In genomic region chr10:5057661-5058060, GRCm38 (mm10) we compare ENCODE assay signal across 32 mouse cellular contexts. TPM values are rescaled to one million over a fixed set of nuclear protein-coding genes. Genes with fewer than 3 reads are reported as not detected.
A peak's percentile ranks its signal among the peaks of the same experiment; 100 is the strongest.
DNase-seq lines count a peak whose midpoint lies in the region; ATAC-seq and TF ChIP-seq lines count a peak whose summit lies in the region.
"Had no signal": no experiment of that assay in that cellular context is flagged by ENCODE, and none has a peak within 500 bp of the region (broad histone marks: within the 10 kb centered on the region; RNA-seq: fewer than 3 reads in every experiment).

No protein-coding gene starts in this region.

- intact Hi-C loops in heart, adult 2 months (cut with DNase I): no loop called here

- H3K9me3 ChIP-seq in heart, embryonic 12.5 days (replicated peaks): no peaks in the 10 kb centered on the region
- no peaks in the 10 kb centered on the region for H3K9me3 ChIP-seq in heart, embryonic 11.5 days (replicated peaks; ENCODE audit: control insufficient read depth, low read length)
- no peaks in the 10 kb centered on the region for H3K9me3 ChIP-seq in heart, embryonic 16.5 days (replicated peaks; ENCODE audit: control insufficient read depth, low read length)
- H3K9me3 ChIP-seq: embryonic facial prominence, embryonic 10.5 days; embryonic facial prominence, embryonic 13.5 days; forebrain, embryonic 12.5 days; forebrain, embryonic 15.5 days; heart, embryonic 10.5 days; hindbrain, embryonic 12.5 days; hindbrain, embryonic 15.5 days; intestine, embryonic 15.5 days had no signal

- H3K4me1 ChIP-seq in heart, embryonic 12.5 days (replicated peaks): peaks cover 24% of the 10 kb centered on the region
- peaks cover 5% of the 10 kb centered on the region; the same call in 1 of the 2 replicates for H3K4me1 ChIP-seq in heart, embryonic 11.5 days (ENCODE audit: control insufficient read depth, insufficient read depth, low read length)
- H3K4me1 ChIP-seq in heart, embryonic 16.5 days (ENCODE audit: control insufficient read depth, insufficient read depth, low read length): peaks cover 19% of the 10 kb centered on the region
- H3K4me1 ChIP-seq in heart, adult 2 months (ENCODE audit: control insufficient read depth, insufficient read depth, low read length): no peaks in the 10 kb centered on the region
- H3K4me1 ChIP-seq: embryonic facial prominence, embryonic 10.5 days; embryonic facial prominence, embryonic 13.5 days; forebrain, embryonic 15.5 days; hindbrain, embryonic 15.5 days; intestine, embryonic 15.5 days had no signal

- no peak for DNase-seq in frontal cortex, postnatal 10 days (ENCODE audit: low spot score in 2 of 2)
- no peak for DNase-seq in heart, adult 2 months
- DNase-seq: adrenal gland, adult 8-10 months; adrenal gland, postnatal 25 days; cerebellum, adult 11-12 months; cerebellum, adult 8-10 months; cerebellum, postnatal 10 days; cerebellum, postnatal 36 days; embryo, embryonic 11 days; gastrocnemius, postnatal 36 days; heart, postnatal 10 days; kidney, adult 11 months; kidney, adult 8-10 months had no signal

- no peak for TF ChIP-seq CTCF in heart, adult 2 months (IDR thresholded peaks at IDR 0.05)

- no peak overlapping the region for H3K9ac ChIP-seq in heart, embryonic 12.5 days
- no peak overlapping the region for H3K9ac ChIP-seq in heart, embryonic 11.5 days (ENCODE audit: low read depth, low read length)
- H3K9ac ChIP-seq in heart, embryonic 16.5 days (ENCODE audit: low read length): no peak overlapping the region
- no peak overlapping the region for H3K9ac ChIP-seq in heart, adult 2 months (ENCODE audit: low read depth, low read length)
- H3K9ac ChIP-seq: embryonic facial prominence, embryonic 13.5 days; forebrain, embryonic 12.5 days; forebrain, embryonic 15.5 days; hindbrain, embryonic 12.5 days; hindbrain, embryonic 15.5 days; intestine, embryonic 15.5 days had no signal

- H3K27me3 ChIP-seq in heart, embryonic 12.5 days (replicated peaks): no peaks in the 10 kb centered on the region
- no peaks in the 10 kb centered on the region for H3K27me3 ChIP-seq in heart, embryonic 11.5 days (ENCODE audit: control insufficient read depth, insufficient read depth, low read length)
- H3K27me3 ChIP-seq in heart, embryonic 16.5 days (ENCODE audit: control insufficient read depth, insufficient read depth, low read length): no peaks in the 10 kb centered on the region
- H3K27me3 ChIP-seq in heart, adult 2 months (ENCODE audit: control insufficient read depth, insufficient read depth, low read length): no peaks in the 10 kb centered on the region
- H3K27me3 ChIP-seq: embryonic facial prominence, embryonic 13.5 days; forebrain, embryonic 12.5 days; forebrain, embryonic 15.5 days; hindbrain, embryonic 12.5 days; hindbrain, embryonic 15.5 days; intestine, embryonic 15.5 days had no signal

- ATAC-seq in frontal cortex, adult (ENCODE audit: low TSS enrichment): peak; percentile 24; the same call in 1 of the 2 replicates
- ATAC-seq in heart, embryonic 12.5 days (ENCODE audit: insufficient number of reproducible peaks, low FRiP score): no peak
- ATAC-seq in heart, embryonic 11.5 days (replicated peaks; ENCODE audit: insufficient number of reproducible peaks, low FRiP score, low TSS enrichment): no peak
- no peak for ATAC-seq in heart, embryonic 16.5 days (replicated peaks; ENCODE audit: extremely low read depth, insufficient read depth, low FRiP score)
- ATAC-seq: activated CD4-positive, CD25-positive, alpha-beta regulatory T cell, adult 4 months; forebrain, embryonic 15.5 days; intestine, embryonic 15.5 days had no signal

- H3K36me3 ChIP-seq in heart, embryonic 12.5 days: peaks cover 48% of the 10 kb centered on the region
- peaks cover 5% of the 10 kb centered on the region; the same call in 1 of the 2 replicates for H3K36me3 ChIP-seq in heart, embryonic 11.5 days (ENCODE audit: control insufficient read depth, insufficient read depth, low read length)
- H3K36me3 ChIP-seq in heart, embryonic 16.5 days (ENCODE audit: control insufficient read depth, insufficient read depth): peaks cover 31% of the 10 kb centered on the region
- peaks cover 16% of the 10 kb centered on the region for H3K36me3 ChIP-seq in heart, adult 2 months (ENCODE audit: control insufficient read depth, insufficient read depth, low read length)
- H3K36me3 ChIP-seq: embryonic facial prominence, embryonic 10.5 days; forebrain, embryonic 12.5 days; forebrain, embryonic 15.5 days; hindbrain, embryonic 12.5 days; intestine, embryonic 15.5 days had no signal

- no peaks in the 10 kb centered on the region for H3K79me2 ChIP-seq in heart, adult 2 months (replicated peaks; ENCODE audit: control insufficient read depth, insufficient read depth, low read length)

- H3K4me3 ChIP-seq in heart, embryonic 12.5 days: no peak overlapping the region
- H3K4me3 ChIP-seq in heart, embryonic 11.5 days (ENCODE audit: low read depth, low read length): no peak overlapping the region
- H3K4me3 ChIP-seq in heart, embryonic 16.5 days (ENCODE audit: low read length): no peak overlapping the region
- H3K4me3 ChIP-seq in heart, adult 2 months: no peak overlapping the region
- H3K4me3 ChIP-seq: embryonic facial prominence, embryonic 10.5 days; embryonic facial prominence, embryonic 13.5 days; erythroblast, embryonic 14.5 days; forebrain, embryonic 12.5 days; forebrain, embryonic 15.5 days; heart, embryonic 10.5 days; hindbrain, embryonic 12.5 days; hindbrain, embryonic 15.5 days; intestine, embryonic 15.5 days had no signal

- H3K4me2 ChIP-seq in heart, embryonic 12.5 days: no peak overlapping the region
- no peak overlapping the region for H3K4me2 ChIP-seq in heart, embryonic 11.5 days
- no peak overlapping the region for H3K4me2 ChIP-seq in heart, embryonic 16.5 days (ENCODE audit: low read depth, low read length)
- H3K4me2 ChIP-seq: embryonic facial prominence, embryonic 13.5 days; forebrain, embryonic 12.5 days; forebrain, embryonic 15.5 days; hindbrain, embryonic 12.5 days; hindbrain, embryonic 15.5 days; intestine, embryonic 15.5 days had no signal

- H3K27ac ChIP-seq in heart, embryonic 12.5 days (ENCODE audit: poor library complexity, severe bottlenecking): peak overlapping the region; percentile 18; the same call in 1 of the 2 replicates
- H3K27ac ChIP-seq in heart, embryonic 11.5 days (ENCODE audit: low read depth, low read length): no peak overlapping the region
- H3K27ac ChIP-seq in heart, embryonic 16.5 days (ENCODE audit: low read length): peak overlapping the region; percentile 11
- H3K27ac ChIP-seq in heart, adult 2 months: no peak overlapping the region; the same call in 1 of the 2 replicates
- H3K27ac ChIP-seq: embryonic facial prominence, embryonic 10.5 days; embryonic facial prominence, embryonic 13.5 days; forebrain, embryonic 12.5 days; forebrain, embryonic 15.5 days; hindbrain, embryonic 12.5 days; hindbrain, embryonic 15.5 days; intestine, embryonic 15.5 days had no signal

- no peak for TF ChIP-seq EP300 in heart, adult 2 months (IDR thresholded peaks at IDR 0.05; ENCODE audit: insufficient read depth, low read depth, low read length)

- 88% methylated on average over 15 of the region's 15 CpGs for WGBS in heart, embryonic 12.5 days
- 88% methylated on average over 15 of the region's 15 CpGs for WGBS in heart, embryonic 11.5 days (ENCODE audit: insufficient replicate concordance)
- WGBS in heart, embryonic 16.5 days: 90% methylated on average over 15 of the region's 15 CpGs
- WGBS in heart, adult 2 months: 80% methylated on average over 15 of the region's 15 CpGs

- no peak for TF ChIP-seq POLR2A in heart, adult 2 months (IDR thresholded peaks at IDR 0.05; ENCODE audit: insufficient read depth, low read depth, low read length)

RNA-seq across cellular contexts. Expression of gene Gm10097, which starts 11.3 kb away (rescaled TPM):
- 0.45 and 0.49 TPM in 2 replicates for polyA plus RNA-seq in heart, embryonic 12.5 days (2016; fragmentation: Nextera tagmentation; extraction: Ambion mirVana)
- 0.42 and 0.54 TPM in 2 replicates for polyA plus RNA-seq in heart, embryonic 11.5 days (2014; fragmentation: Nextera tagmentation; extraction: Ambion mirVana)
- 1.4 and 1.5 TPM in 2 replicates for polyA plus RNA-seq in heart, embryonic 16.5 days (2015; fragmentation: Nextera tagmentation; extraction: Ambion mirVana)
- under 1 TPM; 0.16 to 0.61 TPM for total RNA-seq in heart, adult 2 months (2021)
- polyA plus RNA-seq in heart, adult 2 months (2012; rRNA removed): 0.12 and 0.70 TPM in 2 replicates
- total RNA-seq: adrenal gland, adult 8-10 months; adrenal gland, postnatal 25 days; ES-E14; granulocyte monocyte progenitor cell, adult 5-6 weeks; hematopoietic stem cell, adult 5-6 weeks had no signal
- polyA plus RNA-seq: activated CD4-positive, CD25-positive, alpha-beta regulatory T cell, adult 4 months; brain, embryonic 14.5 days; cortical plate, adult 2 months; erythroblast, embryonic 14.5 days had no signal

Comparison
In these comparisons a context has a peak if more than half of its experiments do, and no peak if none do; other contexts are left out.
1. H3K27ac ChIP-seq: peak in heart, embryonic 12.5 days (single experiment) and heart, embryonic 16.5 days (single experiment); none in heart, embryonic 11.5 days (single experiment) and heart, adult 2 months (single experiment).